Mouse (Mus musculus): ENCODE data around the gene Xrcc3. TPM values are rescaled to one million over a fixed set of nuclear protein-coding genes. Genes with fewer than 3 reads are reported as not detected.
A peak's percentile ranks its signal among the peaks of the same experiment; 100 is the strongest.

The Xrcc3 gene
- polyA plus RNA-seq, 2 experiments, result 10.1 to 26.3 TPM

DNA sequence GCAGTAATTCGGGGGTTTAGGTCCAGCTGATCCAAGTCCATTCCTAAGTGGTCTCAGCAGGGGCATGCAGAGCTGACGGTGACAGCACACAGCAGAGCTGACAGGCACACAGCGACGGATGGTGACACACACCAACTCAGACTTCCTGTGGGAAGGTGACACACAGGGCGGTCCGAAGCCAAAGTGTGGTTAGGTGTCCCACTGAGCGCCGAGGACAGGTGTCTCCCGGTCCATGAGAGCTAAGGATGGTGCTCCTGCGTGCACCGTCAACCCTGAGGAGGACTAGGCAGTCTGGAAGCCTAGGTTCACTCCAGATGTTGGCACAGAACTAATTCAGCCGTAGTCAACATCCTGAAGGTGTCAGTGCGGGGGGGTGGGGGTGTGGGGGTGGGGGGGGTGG, 1.6 kb downstream of the Xrcc3 start:
- no peak overlapping the region for H3K4me2 ChIP-seq (replicated peaks; ENCODE audit: low read depth, low read length, severe bottlenecking)
- peaks cover 13% of the 10 kb centered on the region for H3K36me3 ChIP-seq (ENCODE audit: control insufficient read depth, insufficient read depth, low read length)
- peaks cover 28% of the 10 kb centered on the region for H3K4me1 ChIP-seq (ENCODE audit: control insufficient read depth, insufficient read depth, low read length)
- ATAC-seq (ENCODE audit: low FRiP score, low read depth) (no peak), DNase-seq (ENCODE audit: low spot score) (no peak)
- WGBS, result 88% methylated on average over 12 of the region's 13 CpGs
- no peak for TF ChIP-seq POLR2A (IDR thresholded peaks at IDR 0.05; ENCODE audit: borderline replicate concordance, extremely low read depth, insufficient read depth, insufficient read length)
- no peak overlapping the region for H3K27ac ChIP-seq (replicated peaks; ENCODE audit: low read depth, low read length)
- H3K9ac ChIP-seq (ENCODE audit: low read depth, low read length, severe bottlenecking), result no peak overlapping the region
- no peak overlapping the region for H3K4me3 ChIP-seq (replicated peaks; ENCODE audit: low read length)
- no peaks in the 10 kb centered on the region for H3K9me3 ChIP-seq (ENCODE audit: control insufficient read depth, low read length)
- H3K27me3 ChIP-seq (ENCODE audit: control insufficient read depth, insufficient read depth, low read length), result no peaks in the 10 kb centered on the region

DNA sequence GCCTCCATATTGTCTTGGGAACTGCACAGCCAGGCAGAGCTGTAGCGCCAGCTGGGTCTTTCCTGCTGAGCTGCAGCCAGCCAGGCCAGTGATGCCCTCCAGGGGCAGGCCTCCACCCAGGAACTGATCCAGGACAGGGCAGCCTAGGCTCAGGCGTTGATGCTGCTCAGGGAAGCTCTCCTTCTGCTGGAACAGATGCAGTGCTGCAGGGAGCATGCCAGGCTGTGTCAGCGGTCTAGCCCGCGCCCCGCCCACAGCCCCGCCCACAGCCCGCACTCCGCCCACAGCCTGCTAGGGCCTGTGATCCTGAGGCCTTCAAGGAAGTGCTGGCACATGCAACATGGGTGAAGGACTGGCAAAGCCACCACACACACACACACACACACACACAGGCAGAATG, 3.9 kb downstream of the Xrcc3 start:
- Histone ChIP-seq H3K9ac (ENCODE audit: low read depth, low read length, severe bottlenecking) (peak overlapping the region; percentile 2), H3K27ac (replicated peaks; ENCODE audit: low read depth, low read length) (0 out of 2 replicates have a peak overlapping the region, but pooled peaks have one; percentile 22), H3K27me3 (ENCODE audit: control insufficient read depth, insufficient read depth, low read length) (no peaks in the 10 kb centered on the region), H3K4me1 (ENCODE audit: control insufficient read depth, insufficient read depth, low read length) (peaks cover 11% of the 10 kb centered on the region), H3K4me2 (replicated peaks; ENCODE audit: low read depth, low read length, severe bottlenecking) (no peak overlapping the region), H3K9me3 (ENCODE audit: control insufficient read depth, low read length) (no peaks in the 10 kb centered on the region), H3K36me3 (ENCODE audit: control insufficient read depth, insufficient read depth, low read length) (peaks cover 34% of the 10 kb centered on the region), H3K4me3 (replicated peaks; ENCODE audit: low read length) (no peak overlapping the region)
- no peak for TF ChIP-seq POLR2A (IDR thresholded peaks at IDR 0.05; ENCODE audit: borderline replicate concordance, extremely low read depth, insufficient read depth, insufficient read length)
- DNase-seq (ENCODE audit: low spot score) (peak; percentile 73), ATAC-seq (ENCODE audit: low FRiP score, low read depth) (0 out of 2 replicates have a peak, but pooled peaks have one; percentile 9)
- 12% methylated on average over 5 of the region's 9 CpGs for WGBS

DNA sequence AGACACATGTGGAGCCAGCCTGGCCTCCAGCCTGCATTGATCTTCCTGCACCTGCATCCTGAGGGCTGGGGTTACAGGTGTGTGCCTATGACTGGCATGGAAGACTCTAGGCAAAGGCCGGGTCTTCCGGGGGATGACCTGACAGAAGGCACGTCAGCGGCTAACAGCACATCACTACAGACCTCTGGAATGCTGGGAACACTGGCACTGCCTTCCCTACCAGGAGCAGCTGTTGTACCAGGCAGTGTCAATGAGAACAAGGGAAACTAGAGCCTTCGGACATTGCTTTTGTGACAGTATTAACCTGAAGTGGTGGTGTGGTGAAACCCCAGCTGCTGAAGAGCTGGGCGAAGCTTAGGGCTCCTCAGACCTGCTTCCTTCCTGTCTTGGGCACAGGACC, 4.9 kb downstream of the Xrcc3 start:
- 92% methylated on average over 6 of the region's 6 CpGs for WGBS
- no peak for TF ChIP-seq POLR2A (IDR thresholded peaks at IDR 0.05; ENCODE audit: borderline replicate concordance, extremely low read depth, insufficient read depth, insufficient read length)
- Histone ChIP-seq H3K4me2 (replicated peaks; ENCODE audit: low read depth, low read length, severe bottlenecking) (no peak overlapping the region), H3K27ac (replicated peaks; ENCODE audit: low read depth, low read length) (no peak overlapping the region), H3K9me3 (ENCODE audit: control insufficient read depth, low read length) (no peaks in the 10 kb centered on the region), H3K4me3 (replicated peaks; ENCODE audit: low read length) (no peak overlapping the region), H3K36me3 (ENCODE audit: control insufficient read depth, insufficient read depth, low read length) (peaks cover 44% of the 10 kb centered on the region), H3K27me3 (ENCODE audit: control insufficient read depth, insufficient read depth, low read length) (no peaks in the 10 kb centered on the region), H3K4me1 (ENCODE audit: control insufficient read depth, insufficient read depth, low read length) (peaks cover 11% of the 10 kb centered on the region), H3K9ac (ENCODE audit: low read depth, low read length, severe bottlenecking) (no peak overlapping the region)
- no peak for ATAC-seq (ENCODE audit: low FRiP score, low read depth)
- DNase-seq (ENCODE audit: low spot score), result no peak

DNA sequence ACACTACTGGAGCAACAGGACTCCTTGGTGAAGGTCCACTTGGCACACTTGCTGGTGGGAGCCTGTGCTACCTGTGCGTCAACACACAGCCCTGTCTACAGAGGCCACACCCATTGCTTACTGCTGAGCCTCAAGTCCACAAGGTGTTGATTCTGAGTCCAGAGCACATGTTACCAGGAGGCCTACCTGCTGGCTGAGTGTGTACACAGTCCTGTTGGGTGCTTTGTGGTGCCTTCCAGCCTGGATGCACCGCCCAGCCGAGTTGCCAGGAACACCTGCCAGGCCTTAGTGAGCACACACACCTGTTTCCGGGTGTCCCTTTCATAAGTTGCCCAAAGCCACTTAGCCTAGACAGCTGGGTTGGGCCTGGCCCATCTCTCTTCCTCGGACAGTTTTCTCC, 10.1 kb downstream of the Xrcc3 start:
- Histone ChIP-seq H3K9me3 (ENCODE audit: control insufficient read depth, low read length) (no peaks in the 10 kb centered on the region), H3K4me1 (ENCODE audit: control insufficient read depth, insufficient read depth, low read length) (no peaks in the 10 kb centered on the region), H3K36me3 (ENCODE audit: control insufficient read depth, insufficient read depth, low read length) (peaks cover 90% of the 10 kb centered on the region), H3K27ac (replicated peaks; ENCODE audit: low read depth, low read length) (no peak overlapping the region), H3K4me3 (replicated peaks; ENCODE audit: low read length) (no peak overlapping the region), H3K9ac (ENCODE audit: low read depth, low read length, severe bottlenecking) (no peak overlapping the region), H3K27me3 (ENCODE audit: control insufficient read depth, insufficient read depth, low read length) (no peaks in the 10 kb centered on the region), H3K4me2 (replicated peaks; ENCODE audit: low read depth, low read length, severe bottlenecking) (no peak overlapping the region)
- TF ChIP-seq POLR2A (IDR thresholded peaks at IDR 0.05; ENCODE audit: borderline replicate concordance, extremely low read depth, insufficient read depth, insufficient read length), result no peak
- ATAC-seq (ENCODE audit: low FRiP score, low read depth) (no peak), DNase-seq (ENCODE audit: low spot score) (no peak)
- WGBS, result 88% methylated on average over 5 of the region's 5 CpGs

DNA sequence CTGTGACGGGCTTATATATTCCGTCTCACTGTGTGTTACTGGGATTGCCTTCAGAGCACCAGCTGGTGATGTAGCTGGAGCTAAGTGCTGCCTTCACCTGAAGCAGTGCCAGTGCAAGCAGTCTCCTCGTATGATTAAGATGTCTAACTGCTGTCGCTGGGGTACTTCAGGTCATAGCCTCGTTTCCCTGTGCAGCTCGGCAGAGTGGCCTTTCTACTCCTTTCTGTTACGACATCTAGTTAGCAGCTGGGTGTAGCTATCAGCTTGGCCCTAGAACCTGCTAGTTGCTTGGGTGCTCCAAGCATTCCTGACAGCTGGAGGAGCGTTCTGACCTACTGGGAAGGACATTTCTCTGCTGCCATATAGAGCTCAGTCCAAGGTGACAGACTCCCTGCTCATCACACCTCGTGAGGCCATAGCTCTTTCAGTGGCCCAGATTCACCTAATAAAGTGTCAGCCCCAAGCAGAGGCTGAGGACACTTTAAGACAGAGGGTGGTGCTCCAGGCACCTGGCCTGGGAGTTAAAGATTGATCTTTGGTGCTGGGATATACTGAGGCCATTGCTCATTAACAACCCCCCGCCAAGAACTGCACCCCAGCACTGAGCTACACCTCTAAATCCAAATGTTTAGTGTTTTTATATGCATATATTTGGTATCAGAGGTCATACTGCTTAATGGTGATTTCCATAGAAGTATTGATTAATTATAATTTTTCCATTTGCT, 13.1 kb downstream of the Xrcc3 start:
- Histone ChIP-seq H3K27me3 (ENCODE audit: control insufficient read depth, insufficient read depth, low read length) (no peaks in the 10 kb centered on the region), H3K9me3 (ENCODE audit: control insufficient read depth, low read length) (no peaks in the 10 kb centered on the region), H3K27ac (replicated peaks; ENCODE audit: low read depth, low read length) (no peak overlapping the region), H3K36me3 (ENCODE audit: control insufficient read depth, insufficient read depth, low read length) (peaks cover 91% of the 10 kb centered on the region), H3K4me1 (ENCODE audit: control insufficient read depth, insufficient read depth, low read length) (no peaks in the 10 kb centered on the region), H3K4me3 (replicated peaks; ENCODE audit: low read length) (no peak overlapping the region), H3K4me2 (replicated peaks; ENCODE audit: low read depth, low read length, severe bottlenecking) (no peak overlapping the region), H3K9ac (ENCODE audit: low read depth, low read length, severe bottlenecking) (no peak overlapping the region)
- no peak for TF ChIP-seq POLR2A (IDR thresholded peaks at IDR 0.05; ENCODE audit: borderline replicate concordance, extremely low read depth, insufficient read depth, insufficient read length)
- WGBS, result 79% methylated on average over 10 of the region's 10 CpGs
- no peak for ATAC-seq (ENCODE audit: low FRiP score, low read depth)
- DNase-seq (ENCODE audit: low spot score), result no peak
